ENCODE assay signal across 11 mouse cellular contexts in genomic region chr2:166446536-166446935, GRCm38 (mm10).
DNase-seq lines count a peak whose midpoint lies in the region; ATAC-seq and TF ChIP-seq lines count a peak whose summit lies in the region.
"Had no signal": no experiment of that assay in that cellular context is flagged by ENCODE, and none has a peak within 500 bp of the region (broad histone marks: within the 10 kb centered on the region; RNA-seq: fewer than 3 reads in every experiment).

No protein-coding gene starts in this region.

- no peak overlapping the region for H3K9ac ChIP-seq in CH12.LX (ENCODE audit: insufficient read depth, low read depth)
- H3K9ac ChIP-seq: liver, embryonic 13.5 days had no signal

- H3K27me3 ChIP-seq in CH12.LX (replicated peaks), result no peaks in the 10 kb centered on the region
- H3K27me3 ChIP-seq in heart, embryonic 10.5 days (ENCODE audit: insufficient read depth, poor library complexity, severe bottlenecking), result no peaks in the 10 kb centered on the region
- H3K27me3 ChIP-seq: liver, embryonic 13.5 days had no signal

- H3K36me3 ChIP-seq in CH12.LX (replicated peaks in 1 of 2; ENCODE audit: control insufficient read depth in 1 of 2, insufficient read depth in 1 of 2, low read length in 1 of 2), result no peaks in the 10 kb centered on the region
- no peaks in the 10 kb centered on the region for H3K36me3 ChIP-seq in heart, embryonic 10.5 days
- H3K36me3 ChIP-seq: liver, embryonic 13.5 days had no signal

- 70% methylated on average over 3 of the region's 3 CpGs for WGBS in heart, embryonic 10.5 days

- no peak for TF ChIP-seq POLR2A in CH12.LX (IDR thresholded peaks at IDR 0.05; ENCODE audit: low read depth, low read length)

- H3K27ac ChIP-seq in CH12.LX (ENCODE audit: insufficient read depth, low read depth), result no peak overlapping the region
- H3K27ac ChIP-seq in heart, embryonic 10.5 days, result peak overlapping the region; percentile 77
- H3K27ac ChIP-seq: liver, embryonic 13.5 days had no signal

- TF ChIP-seq RAD21 in CH12.LX (IDR thresholded peaks at IDR 0.05; ENCODE audit: low read depth, low read length), result no peak; the same call in 1 of the 2 replicates

- dilution Hi-C loops in CH12.LX (cut with MboI; ENCODE audit: extremely low pct_ligation_motif_present, extremely low pct_unique_long_range_greater_than_20kb, low sequenced_read_pairs), result no loop called here

- TF ChIP-seq EP300 in CH12.LX (IDR thresholded peaks at IDR 0.05; ENCODE audit: low read length), result peak; percentile 61; the same call in 1 of the 2 replicates

- ATAC-seq in megakaryocyte, adult 5-6 weeks (ENCODE audit: poor library complexity, severe bottlenecking), result peak; percentile 81

- H3K4me2 ChIP-seq in CH12.LX (ENCODE audit: insufficient read depth, low read depth, poor library complexity, severe bottlenecking), result peak overlapping the region; percentile 26; the same call in 1 of the 2 replicates
- H3K4me2 ChIP-seq: liver, embryonic 13.5 days had no signal

- H3K79me2 ChIP-seq in CH12.LX (replicated peaks; ENCODE audit: control insufficient read depth, extremely low read depth, insufficient read depth, poor library complexity, severe bottlenecking), result no peaks in the 10 kb centered on the region

- H3K4me1 ChIP-seq in CH12.LX (ENCODE audit: control insufficient read depth in 1 of 2, insufficient read depth in 2 of 2), result peaks cover 17 to 40% of the 10 kb centered on the region in 2 experiments
- peaks cover 73% of the 10 kb centered on the region for H3K4me1 ChIP-seq in heart, embryonic 10.5 days

- in situ Hi-C loops in CH12.LX (cut with MboI; ENCODE audit: low pct_ligation_motif_present, low pct_unique_long_range_greater_than_20kb, low sequenced_read_pairs), result no loop called here

- TF ChIP-seq CTCF in CH12.LX (conservative IDR thresholded peaks at IDR 0.05 in 1 of 2, IDR thresholded peaks at IDR 0.05 in 1 of 2; ENCODE audit: low read depth in 2 of 2, low read length in 2 of 2), result no peak

- H3K4me3 ChIP-seq in CH12.LX (replicated peaks in 1 of 3; ENCODE audit: low read depth in 2 of 3, low read length in 2 of 3, poor library complexity in 1 of 3), result no peak overlapping the region
- no peak overlapping the region for H3K4me3 ChIP-seq in heart, embryonic 10.5 days
- H3K4me3 ChIP-seq: liver, embryonic 13.5 days had no signal

- no peaks in the 10 kb centered on the region for H3K9me3 ChIP-seq in CH12.LX (replicated peaks; ENCODE audit: low read length)
- no peaks in the 10 kb centered on the region for H3K9me3 ChIP-seq in heart, embryonic 10.5 days
- H3K9me3 ChIP-seq: liver, embryonic 13.5 days had no signal

- DNase-seq in kidney, adult 9 months, result peak; percentile 38
- no peak for DNase-seq in kidney, postnatal 14 days
- DNase-seq in CH12.LX (ENCODE audit: extremely low read depth), result peak; percentile 54
- DNase-seq in heart, embryonic 10.5 days (ENCODE audit: low spot score), result no peak
- DNase-seq in urinary bladder, postnatal 10 days (ENCODE audit: low spot score), result no peak
- DNase-seq in cerebellum, adult 11-12 months, result no peak
- DNase-seq in thymus, postnatal 14 days, result no peak
- DNase-seq: gastrocnemius, postnatal 25 days; liver, embryonic 13.5 days; thymus, postnatal 4 days had no signal

TF ChIP-seq in CH12.LX, 34 proteins besides CTCF, POLR2A, EP300 and RAD21:
- TF ChIP-seq MYC (IDR thresholded peaks at IDR 0.05; ENCODE audit: low read depth, low read length) (no peak), USF2 (conservative IDR thresholded peaks at IDR 0.05; ENCODE audit: low read depth, low read length) (no peak), MEF2A (IDR thresholded peaks at IDR 0.05; ENCODE audit: borderline replicate concordance, low read depth, low read length) (peak; percentile 93; the same call in 1 of the 2 replicates), TBP (conservative IDR thresholded peaks at IDR 0.05; ENCODE audit: low read depth, low read length) (peak; percentile 80), ZMIZ1 (IDR thresholded peaks at IDR 0.05; ENCODE audit: low read depth, low read length) (0 out of 2 replicates have a peak, but pooled peaks have one; percentile 27), NELFE (IDR thresholded peaks at IDR 0.05; ENCODE audit: low read depth, low read length) (no peak), IRF4 (IDR thresholded peaks at IDR 0.05; ENCODE audit: low read depth, low read length) (peak; percentile 68), MAX (IDR thresholded peaks at IDR 0.05; ENCODE audit: low read length) (no peak), TCF12 (IDR thresholded peaks at IDR 0.05; ENCODE audit: low read depth, low read length) (peak; percentile 24; the same call in 1 of the 2 replicates), JUN (IDR thresholded peaks at IDR 0.05; ENCODE audit: insufficient read depth, low read depth, low read length) (peak; percentile 41; the same call in 1 of the 2 replicates), CHD2 (IDR thresholded peaks at IDR 0.05; ENCODE audit: low read length) (0 out of 2 replicates have a peak, but pooled peaks have one; percentile 18), HCFC1 (IDR thresholded peaks at IDR 0.05; ENCODE audit: low read depth, low read length) (no peak), JUND (conservative IDR thresholded peaks at IDR 0.05; ENCODE audit: low read depth, low read length) (peak; percentile 68), ETS1 (conservative IDR thresholded peaks at IDR 0.05; ENCODE audit: low read depth, low read length) (peak; percentile 64), MAZ (IDR thresholded peaks at IDR 0.05; ENCODE audit: low read depth, low read length) (0 out of 2 replicates have a peak, but pooled peaks have one; percentile 47), ELF1 (IDR thresholded peaks at IDR 0.05; ENCODE audit: low read depth, low read length) (peak; percentile 56; the same call in 1 of the 2 replicates)

Comparison
In these comparisons a context has a peak if more than half of its experiments do, and no peak if none do; other contexts are left out.
1. DNase-seq: peak in kidney, adult 9 months (single experiment) and CH12.LX (single experiment); none in kidney, postnatal 14 days (single experiment), heart, embryonic 10.5 days (single experiment), urinary bladder, postnatal 10 days (single experiment), cerebellum, adult 11-12 months (single experiment) and thymus, postnatal 14 days (single experiment).